18 mouse cellular contexts compared by ENCODE assay signal in genomic region chr17:30732736-30733135, GRCm38 (mm10).
"Had no signal": no experiment of that assay in that cellular context is flagged by ENCODE, and none has a peak within 500 bp of the region (broad histone marks: within the 10 kb centered on the region; RNA-seq: fewer than 3 reads in every experiment).

No protein-coding gene starts in this region.

- H3K4me2 ChIP-seq: liver, embryonic 12.5 days; midbrain, embryonic 12.5 days; neural tube, embryonic 13.5 days; neural tube, embryonic 15.5 days had no signal

- H3K27ac ChIP-seq: liver, embryonic 12.5 days; liver, embryonic 14.5 days; midbrain, embryonic 10.5 days; midbrain, embryonic 12.5 days; neural tube, embryonic 13.5 days; neural tube, embryonic 15.5 days had no signal

- H3K9ac ChIP-seq: liver, embryonic 12.5 days; liver, embryonic 14.5 days; midbrain, embryonic 12.5 days; neural tube, embryonic 13.5 days; neural tube, embryonic 15.5 days had no signal

- H3K9me3 ChIP-seq: neural tube, embryonic 15.5 days had no signal

- DNase-seq: lung, postnatal 10 days; midbrain, embryonic 14.5 days; retina, postnatal 1 day; right cerebral cortex, adult 18-20 months; right cerebral cortex, postnatal 25 days; right cerebral cortex, postnatal 4 days; spleen, adult 18-20 months; thymus, adult 18-20 months; thymus, postnatal 14 days; thymus, postnatal 36 days had no signal

- H3K36me3 ChIP-seq: liver, embryonic 12.5 days; midbrain, embryonic 10.5 days; midbrain, embryonic 12.5 days; neural tube, embryonic 13.5 days; neural tube, embryonic 15.5 days had no signal

- H3K4me1 ChIP-seq: liver, embryonic 12.5 days; midbrain, embryonic 10.5 days; midbrain, embryonic 12.5 days; neural tube, embryonic 13.5 days had no signal

- H3K27me3 ChIP-seq: liver, embryonic 12.5 days; midbrain, embryonic 12.5 days; neural tube, embryonic 13.5 days; neural tube, embryonic 15.5 days had no signal

- ATAC-seq: liver, embryonic 12.5 days; midbrain, embryonic 16.5 days had no signal

- H3K4me3 ChIP-seq: liver, embryonic 12.5 days; midbrain, embryonic 10.5 days; midbrain, embryonic 12.5 days; myocyte; neural tube, embryonic 13.5 days; neural tube, embryonic 15.5 days had no signal
